Mouse (Mus musculus) midbrain, embryonic 14.5 days (tissue): ENCODE measurements at regions not wholly inside any gene's neighbourhood (a gene's known extent, or its start where the extent isn't known, plus 50 kb on each side); places are given as distances from the start of the nearest gene placed in this dataset.

ENCODE experiments used
- ATAC-seq: fragments of 200-750 bp; cut with Nextera tagmentation; 2 replicates; pipeline ENCODE4 v1.8.0; 2017; ENCODE audit warnings: moderate number of reproducible peaks, moderate library complexity; ENCODE audit not compliant: low FRiP score, low TSS enrichment
- DNase-seq: peaks from one replicate; pipeline ENCODE4 v3.0.0-alpha.2; 2015
- H3K27ac ChIP-seq: fragments of 300-500 bp; sonication (generic); replicated peaks from 2 replicates; pipeline ENCODE4 v1.5.1; 2014; ENCODE audit warnings: mild to moderate bottlenecking, low read depth, low read length, moderate library complexity
- H3K27me3 ChIP-seq: fragments of 300-500 bp; sonication (generic); 2 replicates; pipeline ENCODE4 v1.6.1; 2014; ENCODE audit warnings: low read length, control low read depth, mixed read lengths; ENCODE audit not compliant: control insufficient read depth, insufficient read depth
- H3K36me3 ChIP-seq: fragments of 300-500 bp; sonication (generic); 2 replicates; pipeline ENCODE4 v1.6.1; 2014; ENCODE audit warnings: low read length, control low read depth; ENCODE audit not compliant: control insufficient read depth, insufficient read depth
- H3K4me1 ChIP-seq: fragments of 300-500 bp; sonication (generic); 2 replicates; pipeline ENCODE4 v1.6.1; 2014; ENCODE audit warnings: mild to moderate bottlenecking, antibody characterized with exemption, low read length, control low read depth; ENCODE audit not compliant: control insufficient read depth, insufficient read depth
- H3K4me2 ChIP-seq: fragments of 300-500 bp; sonication (generic); 2 replicates; pipeline ENCODE4 v1.6.1; 2014; ENCODE audit warnings: mild to moderate bottlenecking, low read length, moderate library complexity
- H3K4me3 ChIP-seq: fragments of 300-500 bp; sonication (generic); replicated peaks from 2 replicates; pipeline ENCODE4 v1.5.1; 2014; ENCODE audit warnings: low read depth, low read length
- H3K9ac ChIP-seq: fragments of 300-500 bp; sonication (generic); replicated peaks from 2 replicates; pipeline ENCODE4 v1.6.1; 2014; ENCODE audit warnings: mild to moderate bottlenecking, low read length, moderate library complexity
- H3K9me3 ChIP-seq: fragments of 300-500 bp; sonication (generic); 2 replicates; pipeline ENCODE4 v1.6.1; 2016; ENCODE audit warnings: low read length, control low read depth, mixed read lengths; ENCODE audit not compliant: control insufficient read depth
- WGBS: fragments of 180-500 bp; shearing (Covaris S2); extraction: QIAGEN DNeasy Blood & Tissue Kit; methylation state at CpG from one replicate; pipeline ENCODE4 v1.1.7; 2014; 5-methylcytosine and 5-hydroxymethylcytosine counted together

- no peaks in the 10 kb centered on the region for H3K4me1 ChIP-seq
- no peaks in the 10 kb centered on the region for H3K27me3 ChIP-seq
- no peak overlapping the region for H3K4me3 ChIP-seq
- no peak overlapping the region for H3K4me2 ChIP-seq
- H3K9me3 ChIP-seq: no peaks in the 10 kb centered on the region
- H3K27ac ChIP-seq: no peak overlapping the region
- WGBS: 81% methylated on average over 2 of the region's 2 CpGs
- no peak overlapping the region for H3K9ac ChIP-seq
- H3K36me3 ChIP-seq: no peaks in the 10 kb centered on the region
- no peak for DNase-seq
- no peak for ATAC-seq
Measured at GRCm38 (mm10) chr16:92935848-92936535, 110.0 kb upstream of the Runx1 start.

GRCm38 (mm10) chr16:92930103-92930502, 104.2 kb upstream of the Runx1 start:
- Histone ChIP-seq H3K27me3 (no peaks in the 10 kb centered on the region), H3K27ac (no peak overlapping the region), H3K9me3 (no peaks in the 10 kb centered on the region), H3K4me1 (no peaks in the 10 kb centered on the region), H3K4me2 (no peak overlapping the region), H3K4me3 (no peak overlapping the region), H3K36me3 (no peaks in the 10 kb centered on the region), H3K9ac (no peak overlapping the region)
- DNase-seq: no peak
- no peak for ATAC-seq
- WGBS: 86% methylated on average over 4 of the region's 4 CpGs

- ATAC-seq (no peak), DNase-seq (no peak)
- no peaks in the 10 kb centered on the region for H3K9me3 ChIP-seq
- no peak overlapping the region for H3K27ac ChIP-seq
- H3K27me3 ChIP-seq: no peaks in the 10 kb centered on the region
- no peak overlapping the region for H3K4me2 ChIP-seq
- no peak overlapping the region for H3K9ac ChIP-seq
- WGBS: 69% methylated on average over 7 of the region's 7 CpGs
- H3K36me3 ChIP-seq: no peaks in the 10 kb centered on the region
- no peak overlapping the region for H3K4me3 ChIP-seq
- no peaks in the 10 kb centered on the region for H3K4me1 ChIP-seq
Measured at GRCm38 (mm10) chr16:92928201-92928600, 102.3 kb upstream of the Runx1 start.

- Histone ChIP-seq H3K27me3 (no peaks in the 10 kb centered on the region), H3K36me3 (no peaks in the 10 kb centered on the region), H3K4me2 (no peak overlapping the region), H3K9me3 (no peaks in the 10 kb centered on the region), H3K27ac (no peak overlapping the region), H3K4me3 (no peak overlapping the region), H3K4me1 (no peaks in the 10 kb centered on the region), H3K9ac (no peak overlapping the region)
- DNase-seq: no peak
- ATAC-seq: no peak
- 51% methylated on average over 2 of the region's 2 CpGs for WGBS
Measured at GRCm38 (mm10) chr16:92927662-92928061, 101.7 kb upstream of the Runx1 start.

- no peaks in the 10 kb centered on the region for H3K4me1 ChIP-seq
- H3K36me3 ChIP-seq: no peaks in the 10 kb centered on the region
- no peaks in the 10 kb centered on the region for H3K9me3 ChIP-seq
- no peak overlapping the region for H3K27ac ChIP-seq
- H3K4me2 ChIP-seq: no peak overlapping the region
- no peak for ATAC-seq
- DNase-seq: no peak
- no peak overlapping the region for H3K9ac ChIP-seq
- H3K4me3 ChIP-seq: no peak overlapping the region
- no peaks in the 10 kb centered on the region for H3K27me3 ChIP-seq
- 93% methylated on average over 5 of the region's 5 CpGs for WGBS
Measured at GRCm38 (mm10) chr16:92926853-92927252, 100.9 kb upstream of the Runx1 start.

- Histone ChIP-seq H3K4me2 (no peak overlapping the region), H3K9ac (no peak overlapping the region), H3K9me3 (no peaks in the 10 kb centered on the region), H3K36me3 (no peaks in the 10 kb centered on the region), H3K27ac (no peak overlapping the region), H3K27me3 (no peaks in the 10 kb centered on the region), H3K4me3 (no peak overlapping the region), H3K4me1 (no peaks in the 10 kb centered on the region)
- DNase-seq (no peak), ATAC-seq (no peak)
- 90% methylated on average over 4 of the region's 4 CpGs for WGBS
Measured at GRCm38 (mm10) chr16:92920947-92921346, 95.0 kb upstream of the Runx1 start.

- Histone ChIP-seq H3K9me3 (no peaks in the 10 kb centered on the region), H3K4me1 (no peaks in the 10 kb centered on the region), H3K27ac (no peak overlapping the region), H3K4me2 (no peak overlapping the region), H3K36me3 (no peaks in the 10 kb centered on the region), H3K4me3 (no peak overlapping the region), H3K27me3 (no peaks in the 10 kb centered on the region), H3K9ac (no peak overlapping the region)
- WGBS: 93% methylated on average over 2 of the region's 2 CpGs
- DNase-seq (no peak), ATAC-seq (no peak)
Measured at GRCm38 (mm10) chr16:92917356-92917755, 91.4 kb upstream of the Runx1 start.

GRCm38 (mm10) chr16:92915651-92916050, 89.7 kb upstream of the Runx1 start:
- Histone ChIP-seq H3K27ac (no peak overlapping the region), H3K36me3 (no peaks in the 10 kb centered on the region), H3K9ac (no peak overlapping the region), H3K27me3 (no peaks in the 10 kb centered on the region), H3K4me1 (no peaks in the 10 kb centered on the region), H3K4me3 (no peak overlapping the region), H3K9me3 (no peaks in the 10 kb centered on the region), H3K4me2 (no peak overlapping the region)
- DNase-seq (no peak), ATAC-seq (no peak)
- 78% methylated on average over 6 of the region's 6 CpGs for WGBS

GRCm38 (mm10) chr16:92906873-92907272, 80.9 kb upstream of the Runx1 start:
- no peak for DNase-seq
- Histone ChIP-seq H3K4me3 (no peak overlapping the region), H3K27ac (no peak overlapping the region), H3K9me3 (no peaks in the 10 kb centered on the region), H3K4me1 (no peaks in the 10 kb centered on the region), H3K9ac (no peak overlapping the region), H3K4me2 (no peak overlapping the region), H3K27me3 (no peaks in the 10 kb centered on the region), H3K36me3 (no peaks in the 10 kb centered on the region)
- ATAC-seq: no peak
- 95% methylated on average over 4 of the region's 4 CpGs for WGBS
